Mouse (Mus musculus): ENCODE results near the gene Chic1. TPM values are rescaled to one million over a fixed set of nuclear protein-coding genes. Genes with fewer than 3 reads are reported as not detected.

Gene Chic1
- polyA plus RNA-seq, 2 experiments = 0.23 to 0.26 TPM

DNA sequence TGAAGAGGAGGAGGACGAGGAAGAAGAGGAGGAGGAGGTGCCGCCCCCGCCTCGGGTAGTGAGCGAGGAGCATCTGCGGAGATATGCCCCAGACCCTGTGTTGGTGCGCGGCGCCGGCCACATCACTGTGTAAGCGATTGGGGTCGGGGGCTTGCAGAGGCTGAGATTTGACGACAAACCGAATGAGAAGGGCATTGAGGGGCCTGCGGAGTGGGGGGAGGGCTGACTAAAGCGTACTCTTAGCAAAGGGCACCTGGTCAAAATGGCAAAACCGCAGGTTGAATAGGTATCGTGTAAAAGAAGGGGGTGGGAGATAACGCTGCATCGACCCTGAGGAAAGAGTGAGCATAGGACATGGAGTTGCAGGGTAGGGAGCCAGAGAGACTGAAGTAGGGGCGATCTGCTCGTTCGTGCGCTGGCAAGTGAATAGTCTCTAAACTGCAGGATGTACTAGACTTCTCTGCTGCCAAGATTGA, 523 bp downstream of the Chic1 start:
- Histone ChIP-seq H3K27ac (no peak overlapping the region), H3K4me3 (ENCODE audit: insufficient read depth in 1 of 2, low read depth in 2 of 2, low read length in 2 of 2) (peak overlapping the region; percentile 42 to 49), H3K27me3 (ENCODE audit: control insufficient read depth, insufficient read depth, low read length) (peaks cover 19% of the 10 kb centered on the region), H3K4me1 (replicated peaks; ENCODE audit: control insufficient read depth in 2 of 2, insufficient read depth in 2 of 2, low read length in 1 of 2) (no peaks in the 10 kb centered on the region), H3K9me3 (ENCODE audit: control insufficient read depth, low read length) (no peaks in the 10 kb centered on the region), H3K4me2 (ENCODE audit: low read depth) (peak overlapping the region; percentile 49), H3K36me3 (replicated peaks; ENCODE audit: control insufficient read depth, insufficient read depth, low read depth) (no peaks in the 10 kb centered on the region), H3K9ac (replicated peaks) (no peak overlapping the region)
- DNase-seq (ENCODE audit: low read depth in 3 of 3, low spot score in 3 of 3) = no peak
- TF ChIP-seq CTCF (IDR thresholded peaks at IDR 0.05; ENCODE audit: low read depth) = no peak
- no peak for TF ChIP-seq EP300 (IDR thresholded peaks at IDR 0.05; ENCODE audit: low read depth)
- WGBS (ENCODE audit: insufficient replicate concordance) = 9% methylated on average over 24 of the region's 24 CpGs
- no peak for ATAC-seq (ENCODE audit: insufficient read depth)

DNA sequence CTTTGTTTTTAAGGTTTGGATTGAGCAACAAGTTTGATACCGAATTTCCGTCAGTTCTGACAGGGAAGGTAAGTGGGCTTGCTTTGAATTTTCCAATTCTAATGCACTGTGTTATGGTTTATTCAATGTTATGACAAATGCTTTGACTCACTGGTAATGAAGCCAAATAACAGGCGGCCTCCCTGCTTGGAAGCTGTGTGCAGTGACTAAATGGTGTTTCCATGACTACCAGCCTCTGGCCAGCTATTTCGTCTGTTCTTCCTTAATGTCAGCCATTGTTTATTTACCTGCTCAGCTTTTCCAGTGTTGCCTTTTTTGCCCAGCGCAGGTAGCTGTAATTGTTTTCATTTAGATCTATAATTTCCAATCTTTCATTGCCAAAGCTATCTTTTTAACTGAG, 9.9 kb downstream of the Chic1 start:
- no peak for DNase-seq (ENCODE audit: low read depth in 3 of 3, low spot score in 3 of 3)
- ATAC-seq (ENCODE audit: insufficient read depth) = no peak
- Histone ChIP-seq H3K4me3 (ENCODE audit: insufficient read depth in 1 of 2, low read depth in 2 of 2, low read length in 2 of 2) (no peak overlapping the region), H3K4me2 (ENCODE audit: low read depth) (no peak overlapping the region), H3K9ac (replicated peaks) (no peak overlapping the region), H3K4me1 (replicated peaks; ENCODE audit: control insufficient read depth in 2 of 2, insufficient read depth in 2 of 2, low read length in 1 of 2) (no peaks in the 10 kb centered on the region), H3K27ac (no peak overlapping the region), H3K27me3 (ENCODE audit: control insufficient read depth, insufficient read depth, low read length) (no peaks in the 10 kb centered on the region; the same call in 1 of the 2 replicates), H3K36me3 (replicated peaks; ENCODE audit: control insufficient read depth, insufficient read depth, low read depth) (no peaks in the 10 kb centered on the region), H3K9me3 (ENCODE audit: control insufficient read depth, low read length) (no peaks in the 10 kb centered on the region)
- WGBS (ENCODE audit: insufficient replicate concordance) = 64% methylated on average over 5 of the region's 5 CpGs
- TF ChIP-seq EP300 (IDR thresholded peaks at IDR 0.05; ENCODE audit: low read depth) (no peak), CTCF (IDR thresholded peaks at IDR 0.05; ENCODE audit: low read depth) (no peak)

DNA sequence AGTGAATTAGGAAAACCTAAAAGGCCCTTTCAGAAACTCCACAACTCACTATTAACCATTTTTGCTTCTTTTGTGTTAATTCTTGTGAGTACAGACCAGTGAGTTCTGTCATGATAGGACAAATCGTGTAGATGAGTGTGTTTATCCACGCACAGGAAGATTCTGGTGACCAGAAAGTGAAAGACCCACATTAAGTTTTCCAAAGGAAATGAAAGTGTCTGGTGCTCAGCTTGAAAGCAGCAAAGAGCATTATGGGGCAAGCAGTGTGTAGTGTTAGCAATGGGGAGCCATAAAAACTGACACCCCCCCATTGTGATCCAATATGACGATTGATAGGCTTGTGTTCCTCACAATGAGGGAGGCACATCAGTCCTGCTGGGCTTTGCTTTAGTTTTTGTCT, 12.4 kb downstream of the Chic1 start:
- H3K27me3 ChIP-seq (ENCODE audit: control insufficient read depth, insufficient read depth, low read length) = no peaks in the 10 kb centered on the region; the same call in 1 of the 2 replicates
- no peaks in the 10 kb centered on the region for H3K36me3 ChIP-seq (replicated peaks; ENCODE audit: control insufficient read depth, insufficient read depth, low read depth)
- no peak for TF ChIP-seq EP300 (IDR thresholded peaks at IDR 0.05; ENCODE audit: low read depth)
- TF ChIP-seq CTCF (IDR thresholded peaks at IDR 0.05; ENCODE audit: low read depth) = no peak
- no peak overlapping the region for H3K9ac ChIP-seq (replicated peaks)
- no peaks in the 10 kb centered on the region for H3K9me3 ChIP-seq (ENCODE audit: control insufficient read depth, low read length)
- 52% methylated on average over 3 of the region's 3 CpGs for WGBS (ENCODE audit: insufficient replicate concordance)
- no peak overlapping the region for H3K4me2 ChIP-seq (ENCODE audit: low read depth)
- H3K4me3 ChIP-seq (ENCODE audit: insufficient read depth in 1 of 2, low read depth in 2 of 2, low read length in 2 of 2) = no peak overlapping the region
- no peak for ATAC-seq (ENCODE audit: insufficient read depth)
- DNase-seq (ENCODE audit: low read depth in 3 of 3, low spot score in 3 of 3) = no peak
- H3K4me1 ChIP-seq (replicated peaks; ENCODE audit: control insufficient read depth in 2 of 2, insufficient read depth in 2 of 2, low read length in 1 of 2) = no peaks in the 10 kb centered on the region
- no peak overlapping the region for H3K27ac ChIP-seq

DNA sequence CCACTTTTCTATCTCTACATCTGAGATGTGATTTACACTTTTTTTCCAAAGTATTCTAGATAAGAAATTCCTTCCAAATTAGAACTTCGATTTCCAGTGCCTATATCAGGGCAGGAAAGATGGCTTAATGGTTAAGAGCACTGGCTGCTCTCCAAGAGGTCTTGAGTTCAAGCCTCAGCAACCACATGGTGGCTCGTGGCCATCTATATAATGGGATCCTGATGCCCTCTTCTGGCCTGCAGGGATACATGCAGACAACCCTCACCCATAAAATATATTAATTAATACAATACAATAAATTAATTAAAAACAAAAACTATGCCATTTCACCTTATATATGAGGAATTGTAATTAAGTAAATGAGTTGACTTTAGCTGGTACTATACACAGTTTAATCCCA, 14.9 kb downstream of the Chic1 start:
- no peak overlapping the region for H3K9ac ChIP-seq (replicated peaks)
- TF ChIP-seq EP300 (IDR thresholded peaks at IDR 0.05; ENCODE audit: low read depth) (no peak), CTCF (IDR thresholded peaks at IDR 0.05; ENCODE audit: low read depth) (no peak)
- whole genome bisulfite sequencing (ENCODE audit: insufficient replicate concordance) = 47% methylated on average over 2 of the region's 2 CpGs
- H3K36me3 ChIP-seq (replicated peaks; ENCODE audit: control insufficient read depth, insufficient read depth, low read depth) = no peaks in the 10 kb centered on the region
- no peak overlapping the region for H3K4me3 ChIP-seq (ENCODE audit: insufficient read depth in 1 of 2, low read depth in 2 of 2, low read length in 2 of 2)
- H3K27me3 ChIP-seq (ENCODE audit: control insufficient read depth, insufficient read depth, low read length) = no peaks in the 10 kb centered on the region; the same call in 1 of the 2 replicates
- H3K27ac ChIP-seq = no peak overlapping the region
- DNase-seq (ENCODE audit: low read depth in 3 of 3, low spot score in 3 of 3) (no peak), ATAC-seq (ENCODE audit: insufficient read depth) (no peak)
- no peaks in the 10 kb centered on the region for H3K4me1 ChIP-seq (replicated peaks; ENCODE audit: control insufficient read depth in 2 of 2, insufficient read depth in 2 of 2, low read length in 1 of 2)
- H3K9me3 ChIP-seq (ENCODE audit: control insufficient read depth, low read length) = no peaks in the 10 kb centered on the region
- H3K4me2 ChIP-seq (ENCODE audit: low read depth) = no peak overlapping the region

GRCm38 (mm10) chrX:103371627-103372026, 15.4 kb downstream of the Chic1 start:
- no peaks in the 10 kb centered on the region for H3K4me1 ChIP-seq (replicated peaks; ENCODE audit: control insufficient read depth in 2 of 2, insufficient read depth in 2 of 2, low read length in 1 of 2)
- ATAC-seq (ENCODE audit: insufficient read depth) (no peak), DNase-seq (ENCODE audit: low read depth in 3 of 3, low spot score in 3 of 3) (no peak)
- H3K9me3 ChIP-seq (ENCODE audit: control insufficient read depth, low read length) = no peaks in the 10 kb centered on the region
- no peaks in the 10 kb centered on the region; the same call in 1 of the 2 replicates for H3K27me3 ChIP-seq (ENCODE audit: control insufficient read depth, insufficient read depth, low read length)
- WGBS (ENCODE audit: insufficient replicate concordance) = 26% methylated on average over 2 of the region's 2 CpGs
- no peak overlapping the region for H3K4me2 ChIP-seq (ENCODE audit: low read depth)
- no peak overlapping the region for H3K27ac ChIP-seq
- TF ChIP-seq CTCF (IDR thresholded peaks at IDR 0.05; ENCODE audit: low read depth) (peak; percentile 23; the same call in 1 of the 2 replicates), EP300 (IDR thresholded peaks at IDR 0.05; ENCODE audit: low read depth) (no peak)
- H3K4me3 ChIP-seq (ENCODE audit: insufficient read depth in 1 of 2, low read depth in 2 of 2, low read length in 2 of 2) = no peak overlapping the region
- H3K9ac ChIP-seq (replicated peaks) = no peak overlapping the region
- H3K36me3 ChIP-seq (replicated peaks; ENCODE audit: control insufficient read depth, insufficient read depth, low read depth) = no peaks in the 10 kb centered on the region
